Mouse (Mus musculus): ENCODE measurements around the gene Tmem151a.

DNA sequence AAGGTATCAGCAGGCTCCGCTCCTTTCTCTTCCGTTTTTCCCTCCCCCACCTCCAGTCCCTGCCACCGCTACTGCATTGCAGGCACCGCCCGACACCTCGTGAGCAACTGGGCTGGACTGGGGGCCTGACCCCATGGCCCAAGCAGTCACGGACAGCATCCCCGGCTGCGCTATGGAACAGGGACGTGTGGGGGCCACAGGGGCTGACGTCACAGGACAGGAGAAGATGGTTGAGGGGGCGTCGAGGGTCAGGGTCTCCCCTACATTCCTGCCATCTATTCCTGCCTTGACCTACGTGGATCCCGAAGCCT is 542 bp downstream of the Tmem151a start:
- TF ChIP-seq CTCF (IDR thresholded peaks at IDR 0.05; ENCODE audit: low read depth, low read length) (no peak), EP300 (IDR thresholded peaks at IDR 0.05; ENCODE audit: insufficient read depth, low read depth, low read length) (no peak)

All from ES-Bruce4 (cell line).